Mouse (Mus musculus): ENCODE measurements around the gene Gm8947. TPM values are rescaled to one million over a fixed set of nuclear protein-coding genes. Genes with fewer than 3 reads are reported as not detected.
"Not testable (repeated sequence)": the region's sequence is repeated elsewhere in the genome, so short reads cannot be mapped to it uniquely, and the experiment has no call there.

Gene Gm8947
- total RNA-seq (2021) = not detected in 2 replicates
- long read RNA-seq, experiment 1 = 0 reads
- long read RNA-seq, experiment 2 = 0 reads

- DNase-seq = not testable (repeated sequence)
Measured at GRCm38 (mm10) chr1:151192075-151192474, at the start of gene Gm8947. Gm8947 (plus strand) TSS chr1:151192376.

GRCm38 (mm10) chr1:151144471-151145146, 47.6 kb upstream of the Gm8947 start:
- DNase-seq = no peak

- no peak for DNase-seq
Measured at GRCm38 (mm10) chr1:151147801-151148200, 44.4 kb upstream of the Gm8947 start.

- DNase-seq = peak; percentile 15
Measured at GRCm38 (mm10) chr1:151150211-151150610, 42.0 kb upstream of the Gm8947 start.

GRCm38 (mm10) chr1:151151089-151151488, 41.1 kb upstream of the Gm8947 start:
- no peak for DNase-seq

- DNase-seq = no peak
Measured at GRCm38 (mm10) chr1:151153056-151153652, 39.0 kb upstream of the Gm8947 start.

GRCm38 (mm10) chr1:151154131-151154530, 38.0 kb upstream of the Gm8947 start:
- DNase-seq = not testable (repeated sequence)

- DNase-seq = no peak
Measured at GRCm38 (mm10) chr1:151156129-151156528, 36.0 kb upstream of the Gm8947 start.

GRCm38 (mm10) chr1:151156777-151157632, 35.2 kb upstream of the Gm8947 start:
- no peak for DNase-seq

- no peak for DNase-seq
Measured at GRCm38 (mm10) chr1:151157963-151158856, 34.0 kb upstream of the Gm8947 start.

GRCm38 (mm10) chr1:151158857-151159510, 33.2 kb upstream of the Gm8947 start:
- DNase-seq = no peak

- no peak for DNase-seq
Measured at GRCm38 (mm10) chr1:151166031-151166430, 26.1 kb upstream of the Gm8947 start.

- no peak for DNase-seq
Measured at GRCm38 (mm10) chr1:151167297-151168047, 24.7 kb upstream of the Gm8947 start.

- no peak for DNase-seq
Measured at GRCm38 (mm10) chr1:151168637-151169036, 23.5 kb upstream of the Gm8947 start.

- DNase-seq = peak; percentile 12
Measured at GRCm38 (mm10) chr1:151171572-151172461, 20.4 kb upstream of the Gm8947 start.

GRCm38 (mm10) chr1:151177030-151177936, 14.9 kb upstream of the Gm8947 start:
- peak; percentile 32 for DNase-seq

GRCm38 (mm10) chr1:151177937-151178271, 14.3 kb upstream of the Gm8947 start:
- DNase-seq = no peak

GRCm38 (mm10) chr1:151178505-151179083, 13.6 kb upstream of the Gm8947 start:
- DNase-seq = no peak
